Mouse (Mus musculus) testis, adult 2 months (tissue): ENCODE results near the gene Cdk11b.

ENCODE experiments used
- CTCF ChIP-seq: fragments of 200-500 bp; IDR thresholded peaks from 2 replicates; pipeline ENCODE4 v1.5.1; 2012; ENCODE audit warnings: low read depth, mild to moderate bottlenecking, inconsistent platforms, low read length, moderate library complexity; ENCODE audit not compliant: control insufficient read depth, insufficient read depth, insufficient replicate concordance
- POLR2A ChIP-seq: fragments of 200-500 bp; IDR thresholded peaks from 2 replicates; pipeline ENCODE4 v1.6.1; 2012; ENCODE audit warnings: low read depth, mild to moderate bottlenecking, inconsistent platforms, low read length, moderate library complexity; ENCODE audit not compliant: control insufficient read depth

GRCm38 (mm10) chr4:155577132-155577531 lies 47.5 kb upstream of the Cdk11b start:
- TF ChIP-seq CTCF (no peak), POLR2A (no peak)
